Mouse (Mus musculus) regulatory T cell (primary cell): ENCODE results near the gene Nup214.

Source experiments
- in situ Hi-C: fragments of 300-600 bp; cut with MboI, MseI; formaldehyde crosslinking; loops from one replicate; pipeline ENCODE4 v1.15.1; 2025; ENCODE audit warnings: high pct_unique_total_duplicates

Nup214 gene

DNA sequence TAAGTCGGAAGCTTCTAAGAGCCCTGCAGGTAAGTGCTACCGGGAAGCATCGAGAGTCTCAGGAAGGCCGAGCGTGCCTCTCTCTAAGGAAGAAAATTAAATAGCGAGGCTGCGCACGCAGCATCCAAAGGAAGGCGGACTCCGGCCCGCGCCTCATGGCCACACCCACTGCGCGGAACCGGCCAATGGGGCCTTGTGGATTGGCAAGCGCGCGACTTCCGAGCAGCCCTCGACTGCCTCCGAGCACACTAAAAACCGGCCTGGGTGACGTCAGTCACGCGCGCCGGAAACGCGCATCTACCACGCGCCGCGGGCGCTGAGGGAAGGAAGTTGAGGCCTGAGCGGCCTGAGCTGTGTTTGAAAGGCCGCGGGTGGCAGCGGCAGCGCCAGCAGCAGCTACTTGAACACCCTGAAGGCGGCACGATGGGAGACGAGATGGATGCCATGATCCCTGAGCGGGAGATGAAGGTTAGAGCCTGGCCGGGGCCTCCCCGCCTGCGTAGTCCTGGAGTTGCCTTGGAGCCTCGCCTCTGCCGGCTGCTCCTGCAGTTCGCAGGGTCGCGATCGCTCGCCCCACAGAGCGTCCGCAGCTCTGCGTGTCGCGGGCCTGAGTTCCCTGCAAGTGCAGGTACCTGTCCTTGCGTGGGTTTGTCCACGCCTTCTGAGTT is at the start of gene Nup214:
Nup214 (plus strand) TSS at position 296 of the 668 bp plus-strand sequence.
- in situ Hi-C loops = no loop called here

- in situ Hi-C loops = no loop called here
Measured at GRCm38 (mm10) chr2:31924811-31925210, 49.4 kb upstream of the Nup214 start.

GRCm38 (mm10) chr2:31925936-31926335 is 48.3 kb upstream of the Nup214 start:
- in situ Hi-C loops = no loop called here

- in situ Hi-C loops = no loop called here
Measured at GRCm38 (mm10) chr2:31929664-31930063, 44.6 kb upstream of the Nup214 start.

DNA sequence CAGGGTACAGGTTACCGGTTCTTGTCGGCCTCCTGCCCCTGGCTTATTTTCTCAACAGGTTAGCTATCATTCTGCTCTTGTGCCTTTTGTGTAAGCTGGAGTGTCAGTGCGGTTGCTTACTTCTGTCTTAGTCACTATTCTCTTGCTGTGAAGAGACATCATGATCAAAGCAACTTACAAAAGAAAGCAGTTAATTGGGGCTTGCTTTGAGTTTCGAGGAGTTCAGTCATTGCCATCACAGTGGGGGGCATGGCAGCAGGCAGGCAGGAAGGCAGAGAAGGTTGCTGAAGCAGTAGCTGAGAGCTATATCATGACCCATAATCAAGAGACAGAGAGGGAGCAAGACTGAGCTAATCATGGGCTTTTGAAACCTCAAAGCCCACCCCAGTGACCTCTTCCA is 39.7 kb upstream of the Nup214 start:
- in situ Hi-C loops = no loop called here

GRCm38 (mm10) chr2:31935054-31935453 is 39.2 kb upstream of the Nup214 start:
- in situ Hi-C loops = no loop called here

GRCm38 (mm10) chr2:31938298-31938697 is 35.9 kb upstream of the Nup214 start:
- in situ Hi-C loops = no loop called here

GRCm38 (mm10) chr2:31943011-31943410 is 31.2 kb upstream of the Nup214 start:
- in situ Hi-C loops = loop anchor here (10.0 kb wide), 1 partner anchor 1458 kb away; no protein-coding TSS in a partner anchor

DNA sequence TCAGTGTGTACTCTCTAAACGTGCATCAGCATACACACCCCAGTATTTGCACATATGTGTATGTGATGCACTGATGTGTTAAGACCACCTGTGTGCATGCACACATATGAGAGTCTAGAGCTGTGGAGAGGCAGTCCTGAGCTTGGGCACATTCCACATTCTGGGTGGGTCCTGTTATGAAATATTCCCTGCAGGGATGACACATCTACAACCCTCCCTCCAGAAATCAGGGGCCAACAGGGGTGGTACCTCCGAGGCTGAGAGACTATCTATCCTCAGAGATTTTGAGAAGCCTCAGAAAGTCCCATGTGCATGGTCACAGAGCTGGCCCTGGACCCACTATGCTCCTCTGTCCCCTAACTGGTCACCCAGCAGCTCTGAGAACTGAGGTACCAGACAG is 28.7 kb upstream of the Nup214 start:
- in situ Hi-C loops = loop anchor here (10.0 kb wide), 1 partner anchor 1461 kb away; no protein-coding TSS in a partner anchor

- in situ Hi-C loops = loop anchor here (10.0 kb wide), 1 partner anchor 1464 kb away; no protein-coding TSS in a partner anchor
Measured at GRCm38 (mm10) chr2:31948392-31948791, 25.8 kb upstream of the Nup214 start.

- in situ Hi-C loops = loop anchor here (10.0 kb wide), 1 partner anchor 1464 kb away; no protein-coding TSS in a partner anchor
Measured at GRCm38 (mm10) chr2:31948801-31949200, 25.4 kb upstream of the Nup214 start.

GRCm38 (mm10) chr2:31950058-31950871 is 24.0 kb upstream of the Nup214 start, which contains the start of gene Aif1l:
Aif1l (plus strand) TSS chr2:31950139.
- in situ Hi-C loops = loop anchor here (10.0 kb wide), 1 partner anchor 585 kb away; the partner anchor contains the start of gene Fam102a

DNA sequence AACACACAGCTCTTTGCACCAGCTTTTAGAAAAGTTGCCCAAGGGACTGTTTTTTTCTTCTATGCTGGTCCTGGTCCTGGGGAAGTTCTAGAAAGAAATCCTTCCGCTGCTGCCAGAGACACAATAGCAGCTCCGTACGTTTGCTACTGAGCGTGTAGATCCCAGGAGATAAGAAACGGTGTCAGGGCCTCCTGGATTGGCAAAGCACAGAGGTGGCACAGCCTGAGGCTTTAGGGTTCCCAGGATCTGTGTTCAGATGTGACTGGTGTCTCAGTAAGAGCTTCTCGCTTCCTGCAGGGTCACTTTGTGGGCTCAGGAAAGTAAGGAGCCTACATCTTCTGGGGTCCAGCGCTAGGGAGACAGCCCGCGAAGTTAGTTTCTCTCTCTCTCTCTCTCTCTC is 23.3 kb upstream of the Nup214 start:
- in situ Hi-C loops = loop anchor here (10.0 kb wide), 1 partner anchor 584 kb away; the partner anchor contains the start of gene Fam102a

DNA sequence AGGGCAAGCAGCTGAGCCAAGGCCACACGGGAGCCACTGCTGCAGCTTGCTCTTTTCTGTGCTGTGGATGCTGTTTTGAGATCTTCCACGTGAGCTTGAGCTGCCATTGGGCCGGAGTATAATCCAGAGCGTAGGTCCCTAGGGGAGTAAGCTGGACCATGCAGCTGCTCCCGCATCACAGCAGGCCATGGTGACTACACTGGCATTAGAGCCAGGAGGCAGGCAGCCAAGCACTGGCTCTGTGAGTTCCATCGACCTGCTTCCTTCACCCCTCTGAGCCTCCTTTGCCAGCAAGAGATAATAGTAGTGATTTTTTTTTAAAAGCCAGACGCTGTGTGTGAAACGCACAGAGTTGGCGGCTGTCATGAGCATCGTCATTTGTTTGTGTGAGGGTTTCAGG is 22.0 kb upstream of the Nup214 start:
- in situ Hi-C loops = loop anchor here (10.0 kb wide), 1 partner anchor 583 kb away; the partner anchor contains the start of gene Fam102a

GRCm38 (mm10) chr2:31952725-31953124 is 21.5 kb upstream of the Nup214 start:
- in situ Hi-C loops = loop anchor here (10.0 kb wide), 1 partner anchor 582 kb away; the partner anchor contains the start of gene Fam102a

DNA sequence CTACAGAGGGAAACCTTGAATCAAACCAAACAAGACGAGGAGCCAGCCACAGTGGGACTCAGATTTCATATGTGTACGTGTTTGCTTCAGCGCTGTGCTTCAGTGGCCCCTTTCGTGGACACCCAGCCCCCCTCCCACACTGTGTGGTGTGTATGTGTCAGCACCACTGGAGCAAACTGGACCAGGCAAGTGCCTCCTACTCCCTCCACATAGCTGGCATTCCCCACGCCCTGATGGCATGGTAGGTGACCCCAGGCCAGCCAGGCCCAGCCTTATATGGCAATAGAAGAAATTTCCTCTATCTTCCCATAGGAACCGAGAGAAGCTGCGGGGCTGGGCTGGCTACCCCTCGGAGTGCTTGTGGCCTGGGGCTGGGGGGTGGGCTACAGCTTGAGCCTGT is 20.5 kb upstream of the Nup214 start:
- in situ Hi-C loops = loop anchor here (10.0 kb wide), 1 partner anchor 581 kb away; the partner anchor contains the start of gene Fam102a

DNA sequence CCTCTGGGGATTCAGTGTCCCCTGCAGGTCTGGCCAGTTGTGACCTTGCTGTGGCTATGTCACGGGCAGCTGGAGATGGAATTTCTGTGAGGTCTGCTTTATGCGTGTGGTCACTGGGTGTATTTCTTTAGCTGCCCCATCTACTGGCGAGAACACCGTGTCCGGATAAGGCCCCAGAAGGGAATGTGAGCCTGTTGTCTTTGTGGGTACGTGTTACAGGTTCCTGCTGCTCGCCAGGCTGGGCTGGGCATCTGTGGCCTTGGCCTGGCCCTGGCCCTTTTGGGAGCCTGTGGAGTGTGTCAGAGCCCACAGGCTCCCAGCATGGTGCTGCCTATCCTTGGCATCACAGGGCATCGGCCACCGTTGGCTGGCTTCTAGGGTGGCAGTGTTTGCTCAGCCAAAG is 19.5 kb upstream of the Nup214 start:
- in situ Hi-C loops = loop anchor here (10.0 kb wide), 1 partner anchor 580 kb away; the partner anchor contains the start of gene Fam102a

GRCm38 (mm10) chr2:31955686-31956085 is 18.6 kb upstream of the Nup214 start:
- in situ Hi-C loops = loop anchor here (10.0 kb wide), 1 partner anchor 579 kb away; the partner anchor contains the start of gene Fam102a

DNA sequence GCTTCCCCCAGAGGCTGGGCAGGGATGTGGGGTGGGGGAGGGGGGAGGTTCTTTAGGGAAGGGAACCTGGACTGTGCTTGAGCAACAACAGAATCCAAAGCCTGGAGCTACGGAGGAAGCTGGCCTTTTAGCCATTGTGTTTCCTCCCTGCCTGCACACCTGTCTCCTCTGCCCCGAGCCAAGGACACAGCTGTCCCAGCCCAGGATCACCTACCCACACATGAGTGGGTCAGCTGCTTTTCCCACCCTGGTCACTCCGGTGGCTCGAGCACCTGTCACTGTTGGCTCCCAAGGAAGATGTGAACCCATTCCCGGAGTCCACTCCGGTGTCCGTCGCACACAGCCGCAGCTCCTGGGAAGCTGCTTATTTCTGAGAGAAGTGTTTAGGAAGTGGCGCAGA is 17.0 kb upstream of the Nup214 start:
- in situ Hi-C loops = loop anchor here (10.0 kb wide), 1 partner anchor 578 kb away; the partner anchor contains the start of gene Fam102a

DNA sequence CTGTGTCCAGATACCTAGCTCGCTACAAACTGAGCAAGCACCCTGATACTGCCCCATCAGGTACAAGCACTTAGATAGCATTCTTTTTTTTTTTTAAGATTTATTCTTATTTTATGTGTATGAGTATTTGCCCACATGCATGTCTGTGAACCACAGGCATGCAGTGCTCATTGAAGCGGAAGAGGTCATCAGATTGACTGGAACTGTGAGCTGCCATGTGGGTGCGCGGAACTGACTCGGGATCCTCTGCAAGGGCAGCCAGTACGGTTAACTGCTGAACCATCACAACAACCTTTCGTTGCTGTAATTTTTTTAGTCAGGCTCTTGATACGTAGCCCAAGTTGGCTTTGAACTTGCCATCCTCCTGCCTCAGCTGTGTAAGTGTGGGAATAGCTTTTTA is 13.2 kb upstream of the Nup214 start:
- in situ Hi-C loops = no loop called here

DNA sequence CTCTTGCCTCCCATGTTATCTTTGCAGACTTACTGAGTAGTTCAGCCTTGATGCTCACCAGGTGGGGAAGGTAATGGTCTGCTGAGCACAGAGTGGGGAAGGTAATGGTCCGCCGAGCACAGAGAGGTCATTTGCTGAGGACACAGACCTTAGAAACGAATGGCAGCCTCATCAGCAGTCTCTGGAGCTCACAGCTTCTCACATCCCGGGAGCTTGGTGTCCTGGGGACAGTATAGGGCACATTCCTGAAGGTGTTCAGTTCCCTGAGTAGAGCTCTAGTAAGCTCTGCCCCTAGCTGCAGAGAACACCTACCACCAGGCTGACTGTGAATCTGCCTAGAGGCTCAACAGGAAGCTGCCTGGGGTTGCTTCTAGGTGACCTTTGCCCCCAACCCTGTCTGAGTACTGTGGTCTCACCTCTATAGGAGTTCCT is 12.4 kb upstream of the Nup214 start:
- in situ Hi-C loops = no loop called here
